Mouse (Mus musculus): ENCODE data around the gene Dmwd.

The Dmwd gene

DNA sequence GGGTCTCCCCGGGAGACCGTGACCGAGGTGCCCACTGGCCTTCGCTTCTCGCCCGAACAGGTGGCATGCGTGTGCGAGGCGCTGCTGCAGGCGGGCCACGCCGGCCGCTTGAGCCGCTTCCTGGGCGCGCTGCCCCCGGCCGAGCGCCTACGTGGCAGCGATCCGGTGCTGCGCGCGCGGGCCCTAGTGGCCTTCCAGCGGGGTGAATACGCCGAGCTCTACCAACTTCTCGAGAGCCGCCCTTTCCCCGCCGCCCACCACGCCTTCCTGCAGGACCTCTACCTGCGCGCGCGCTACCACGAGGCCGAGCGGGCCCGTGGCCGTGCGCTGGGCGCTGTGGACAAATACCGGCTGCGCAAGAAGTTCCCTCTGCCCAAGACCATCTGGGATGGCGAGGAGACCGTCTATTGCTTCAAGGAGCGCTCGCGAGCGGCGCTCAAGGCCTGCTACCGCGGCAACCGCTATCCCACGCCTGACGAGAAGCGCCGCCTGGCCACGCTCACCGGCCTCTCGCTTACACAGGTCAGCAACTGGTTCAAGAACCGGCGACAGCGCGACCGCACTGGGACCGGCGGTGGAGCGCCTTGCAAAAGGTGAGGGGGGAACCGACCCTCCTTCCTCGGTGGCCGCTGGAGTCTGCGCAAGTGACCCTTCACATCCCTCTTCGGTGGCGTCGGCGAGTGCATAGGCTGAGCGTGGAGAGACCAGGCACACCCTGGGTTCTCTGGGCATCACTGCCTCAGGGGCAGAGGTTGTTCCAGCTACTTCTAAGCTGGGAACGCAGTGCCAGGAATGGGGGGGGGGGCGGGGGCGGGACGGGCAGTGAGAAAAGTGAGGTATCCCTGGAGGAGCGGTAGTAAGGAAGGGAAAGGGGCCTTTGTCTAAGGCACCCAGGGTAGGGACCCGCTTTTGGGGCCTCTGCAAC is 19.1 kb downstream of the Dmwd start:
- DNase-seq (ENCODE audit: low spot score), result peak; percentile 25

DNA sequence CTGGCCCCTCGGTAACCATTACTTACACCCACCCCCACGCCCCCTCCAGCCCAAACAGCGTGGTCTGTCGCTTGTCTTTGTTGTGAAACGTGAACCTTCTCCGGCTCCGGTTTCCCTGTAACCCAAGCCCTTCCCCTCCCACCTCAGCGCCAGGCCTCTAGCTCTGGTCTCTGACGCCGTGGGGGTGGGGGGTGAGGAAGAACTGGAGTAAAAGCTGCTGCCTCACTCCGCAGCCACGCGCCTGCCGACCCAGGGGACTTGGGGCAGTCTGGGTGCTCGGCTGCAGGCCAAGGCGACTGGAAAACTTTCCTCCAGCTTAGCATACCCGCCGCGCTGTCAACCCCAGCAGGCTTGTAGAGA is 19.7 kb downstream of the Dmwd start:
- DNase-seq (ENCODE audit: low spot score), result no peak

DNA sequence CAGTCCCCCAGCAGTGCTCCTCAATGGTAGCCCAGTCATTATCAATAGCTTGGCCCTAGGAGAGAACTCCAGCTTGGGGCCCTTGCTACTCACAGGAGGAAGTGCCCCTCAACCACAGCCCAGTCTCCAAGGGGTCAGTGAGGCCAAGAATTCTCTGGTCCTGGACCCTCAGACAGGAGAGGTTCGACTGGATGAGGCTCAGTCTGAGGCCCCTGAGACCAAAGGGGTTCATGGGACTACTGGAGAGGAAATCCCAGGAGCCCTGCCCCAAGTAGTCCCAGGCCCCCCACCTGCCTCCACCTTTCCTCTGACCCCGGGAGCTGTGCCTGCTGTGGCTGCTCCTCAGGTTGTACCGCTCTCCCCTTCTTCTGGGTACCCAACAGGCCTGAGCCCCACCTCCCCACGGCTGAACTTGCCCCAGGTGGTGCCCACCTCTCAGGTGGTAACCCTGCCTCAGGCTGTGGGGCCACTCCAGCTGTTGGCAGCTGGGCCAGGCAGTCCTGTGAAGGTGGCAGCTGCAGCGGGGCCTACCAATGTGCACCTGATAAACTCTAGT is 20.5 kb downstream of the Dmwd start:
- no peak for DNase-seq (ENCODE audit: low spot score)

DNA sequence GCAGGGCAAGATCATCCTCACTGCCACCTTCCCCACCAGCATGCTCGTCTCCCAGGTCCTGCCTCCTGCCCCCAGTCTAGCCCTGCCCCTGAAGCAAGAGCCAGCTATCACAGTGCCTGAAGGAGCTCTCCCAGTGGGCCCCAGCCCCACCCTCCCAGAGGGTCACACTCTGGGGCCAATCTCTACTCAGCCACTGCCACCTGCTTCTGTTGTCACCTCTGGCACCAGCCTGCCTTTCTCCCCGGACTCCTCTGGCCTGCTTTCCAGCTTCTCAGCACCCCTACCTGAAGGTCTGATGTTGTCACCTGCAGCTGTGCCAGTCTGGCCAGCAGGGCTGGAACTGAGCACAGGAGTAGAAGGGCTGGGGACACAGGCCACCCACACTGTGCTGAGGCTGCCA is 21.2 kb downstream of the Dmwd start:
- DNase-seq (ENCODE audit: low spot score), result no peak

DNA sequence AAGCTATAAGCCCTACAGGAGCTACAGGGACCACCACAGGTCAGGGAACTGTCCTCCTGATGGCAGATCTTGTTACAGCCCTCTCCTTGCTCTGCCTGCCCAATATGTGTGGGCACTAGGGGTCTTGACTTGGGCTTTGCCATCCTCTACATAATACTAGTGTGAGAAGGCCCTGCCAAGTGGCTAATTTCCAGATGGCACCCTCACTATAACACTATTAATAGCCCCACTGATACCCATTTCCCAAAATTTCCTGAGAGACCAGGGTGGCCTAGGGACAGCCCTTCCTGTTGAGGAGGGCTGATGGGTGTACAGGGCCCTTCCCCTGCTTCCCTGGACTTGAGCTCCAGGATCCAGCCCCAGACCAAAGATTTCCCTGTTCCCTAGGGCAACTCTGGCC is 21.8 kb downstream of the Dmwd start:
- DNase-seq (ENCODE audit: low spot score), result no peak

DNA sequence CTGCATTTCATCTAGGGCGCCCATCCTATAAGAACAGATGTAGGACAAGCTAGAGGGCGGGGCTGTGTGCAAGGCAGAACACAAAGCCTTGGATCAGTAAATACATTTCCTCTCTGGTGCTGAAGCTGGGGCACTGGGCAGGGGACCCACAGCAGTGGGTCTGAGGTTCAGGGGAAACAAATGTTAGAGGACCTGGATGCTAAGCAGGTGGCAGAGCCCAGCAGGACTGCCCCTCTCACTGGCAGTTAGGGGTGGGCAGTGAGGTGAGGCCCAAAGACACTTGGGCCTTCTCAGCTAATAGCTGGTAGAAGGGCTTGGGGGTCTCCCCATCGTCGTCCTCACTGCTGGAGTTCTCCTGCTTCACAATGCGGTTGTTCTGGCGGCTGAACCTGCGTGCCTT is 22.8 kb downstream of the Dmwd start:
- no peak for DNase-seq (ENCODE audit: low spot score)

DNA sequence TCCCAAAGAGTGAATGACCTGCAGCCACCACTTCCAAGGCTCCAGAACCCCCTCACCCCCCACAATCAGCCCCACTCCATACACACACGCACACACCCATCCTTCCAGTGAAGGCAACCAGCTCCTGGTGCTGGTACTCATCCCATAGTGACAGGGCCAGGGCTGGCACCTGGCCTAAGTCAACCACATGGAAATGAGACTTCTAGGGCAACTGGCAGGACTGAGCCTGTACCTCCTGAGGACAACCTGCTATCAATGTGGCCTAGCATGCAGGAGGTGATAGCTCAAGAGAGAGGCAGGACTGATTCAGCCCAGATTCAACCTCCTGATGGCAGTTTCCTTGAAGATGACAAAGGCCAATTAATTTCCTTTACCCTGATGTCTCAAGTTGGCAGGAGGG is 24.3 kb downstream of the Dmwd start:
- DNase-seq (ENCODE audit: low spot score), result no peak

DNA sequence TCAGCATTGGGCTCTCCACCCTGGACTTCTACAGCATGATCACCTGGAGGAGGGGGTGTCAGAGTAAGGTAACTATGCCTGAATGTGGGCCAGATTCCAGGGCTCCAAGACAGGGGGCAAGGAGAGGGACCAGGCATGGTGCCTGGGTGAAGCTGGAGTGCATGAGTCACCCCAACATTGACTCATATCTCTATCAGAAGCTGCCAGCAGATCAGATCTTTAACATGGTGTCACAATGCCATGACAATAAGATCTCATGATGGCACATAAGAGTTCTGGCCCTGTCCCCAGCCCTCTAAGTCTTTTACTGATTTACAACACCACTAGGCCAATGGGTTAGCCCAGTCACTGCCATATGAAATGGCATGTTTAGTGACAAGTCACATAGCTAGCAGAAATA is 27.7 kb downstream of the Dmwd start:
- no peak for DNase-seq (ENCODE audit: low spot score)

DNA sequence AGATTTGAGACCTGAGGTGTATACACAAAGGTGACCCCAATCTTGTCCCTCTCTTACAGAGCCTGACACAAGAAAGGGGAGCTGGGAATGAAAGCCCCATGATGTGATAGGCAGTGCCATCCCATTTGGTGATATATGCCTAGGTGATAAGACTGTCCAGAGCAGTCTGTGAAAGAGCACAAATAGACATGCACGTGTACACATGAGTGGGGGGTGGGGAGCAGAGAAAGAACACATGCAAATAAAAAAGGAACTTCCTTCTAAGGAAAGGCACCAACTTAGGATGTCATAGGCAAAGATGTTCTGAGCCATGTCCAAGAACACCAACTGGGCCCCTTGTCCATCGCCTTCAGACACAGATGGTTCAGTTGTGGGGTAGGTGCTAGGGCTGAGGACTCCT is 28.5 kb downstream of the Dmwd start:
- DNase-seq (ENCODE audit: low spot score), result no peak

DNA sequence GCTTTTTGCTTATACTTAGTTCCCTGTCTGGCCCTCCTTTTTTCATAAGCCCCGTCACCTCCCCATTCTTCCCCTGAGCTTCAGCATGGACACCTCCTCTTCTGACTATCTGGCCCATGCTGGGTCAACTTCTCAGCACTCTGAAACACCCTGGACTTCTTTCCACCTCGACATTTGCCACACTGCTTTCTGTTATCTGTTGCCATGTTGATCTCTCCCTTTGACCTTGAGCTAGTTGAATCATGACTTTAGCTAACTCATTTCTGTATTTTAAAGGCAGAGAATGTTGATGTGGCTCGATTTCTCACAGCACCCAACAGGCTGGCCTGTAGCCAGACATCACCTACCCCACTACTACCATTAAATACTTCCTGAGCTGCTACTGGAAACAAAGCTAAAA is 31.4 kb downstream of the Dmwd start:
- no peak for DNase-seq (ENCODE audit: low spot score)

DNA sequence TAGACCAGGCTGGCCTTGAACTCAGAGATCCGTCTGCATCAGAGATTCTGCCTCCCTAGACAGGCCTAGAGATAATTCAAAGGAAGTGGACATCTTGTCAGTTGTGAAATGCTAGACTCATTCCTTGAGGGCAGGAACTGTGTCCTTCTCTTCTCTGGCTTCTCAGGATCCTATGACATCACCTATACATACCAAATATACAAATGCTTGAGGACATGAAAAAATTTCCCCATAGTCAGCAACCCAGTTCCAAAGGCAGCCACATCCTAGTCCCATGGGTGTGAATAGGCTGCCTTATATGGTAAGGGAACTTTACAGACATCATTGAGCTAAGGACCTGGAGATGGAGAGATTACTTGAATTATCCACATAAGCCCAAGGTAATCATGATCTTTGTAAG is 33.5 kb downstream of the Dmwd start:
- DNase-seq (ENCODE audit: low spot score), result no peak

DNA sequence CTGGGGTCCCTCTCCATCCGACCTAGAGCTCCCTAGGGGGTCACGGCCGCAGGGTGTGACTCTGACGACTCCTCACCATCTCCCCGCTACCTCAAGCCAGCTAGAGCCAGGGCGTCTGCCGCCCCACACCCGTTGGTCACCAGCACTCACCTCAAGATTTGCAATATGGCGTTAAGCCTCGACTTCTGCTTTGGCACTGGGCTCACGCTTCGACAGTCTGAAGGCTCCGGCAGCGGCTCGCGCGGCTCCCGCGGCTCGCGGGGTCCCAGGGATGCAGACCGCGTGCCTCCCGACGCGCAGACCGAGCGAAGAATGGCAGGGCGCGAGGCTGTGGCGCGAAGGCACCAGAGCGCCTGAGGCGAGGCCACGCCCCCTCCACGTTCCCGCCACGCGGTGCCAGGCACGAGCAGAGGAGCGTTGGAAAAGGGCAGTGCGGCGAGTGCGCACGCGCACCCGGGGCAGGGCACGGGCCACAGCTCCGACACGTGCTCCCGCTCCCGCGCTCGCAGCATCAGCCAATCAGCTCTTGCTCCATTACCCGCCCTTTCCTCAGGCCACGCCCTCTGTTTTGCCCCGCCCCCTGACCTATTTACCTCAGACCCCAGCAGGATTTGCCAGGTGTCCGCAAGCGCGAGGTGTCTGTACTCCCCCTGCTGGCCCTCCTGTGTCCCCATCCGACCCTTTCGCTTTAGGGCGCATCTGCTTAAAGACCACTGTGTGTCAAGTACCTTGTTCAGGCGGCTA is 42.2 kb downstream of the Dmwd start, which contains the start of gene Gm4969:
TSS of gene Gm4969 (minus strand) at position 341 of the 744 bp plus-strand sequence.
- DNase-seq (ENCODE audit: low spot score), result no peak

DNA sequence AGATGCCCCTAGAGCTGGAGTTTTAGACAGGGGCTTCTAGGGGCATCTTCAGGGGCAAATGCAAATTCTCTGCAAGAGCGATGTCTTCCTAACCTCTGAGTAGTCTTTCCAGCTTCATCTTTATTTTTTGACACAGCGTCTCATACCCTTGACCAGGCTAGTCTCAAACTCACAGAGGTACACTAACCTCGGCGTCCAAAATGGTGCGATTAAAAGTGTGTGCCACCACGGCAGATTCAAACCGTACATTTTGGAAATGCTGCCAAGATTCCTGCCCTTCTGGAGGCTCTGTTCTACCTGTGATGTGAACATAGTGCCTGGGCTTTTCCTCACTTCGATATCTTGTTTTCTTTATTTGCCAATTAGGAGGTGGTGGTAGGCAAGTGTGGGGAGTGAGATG is 43.1 kb downstream of the Dmwd start:
- no peak for DNase-seq (ENCODE audit: low spot score)

DNA sequence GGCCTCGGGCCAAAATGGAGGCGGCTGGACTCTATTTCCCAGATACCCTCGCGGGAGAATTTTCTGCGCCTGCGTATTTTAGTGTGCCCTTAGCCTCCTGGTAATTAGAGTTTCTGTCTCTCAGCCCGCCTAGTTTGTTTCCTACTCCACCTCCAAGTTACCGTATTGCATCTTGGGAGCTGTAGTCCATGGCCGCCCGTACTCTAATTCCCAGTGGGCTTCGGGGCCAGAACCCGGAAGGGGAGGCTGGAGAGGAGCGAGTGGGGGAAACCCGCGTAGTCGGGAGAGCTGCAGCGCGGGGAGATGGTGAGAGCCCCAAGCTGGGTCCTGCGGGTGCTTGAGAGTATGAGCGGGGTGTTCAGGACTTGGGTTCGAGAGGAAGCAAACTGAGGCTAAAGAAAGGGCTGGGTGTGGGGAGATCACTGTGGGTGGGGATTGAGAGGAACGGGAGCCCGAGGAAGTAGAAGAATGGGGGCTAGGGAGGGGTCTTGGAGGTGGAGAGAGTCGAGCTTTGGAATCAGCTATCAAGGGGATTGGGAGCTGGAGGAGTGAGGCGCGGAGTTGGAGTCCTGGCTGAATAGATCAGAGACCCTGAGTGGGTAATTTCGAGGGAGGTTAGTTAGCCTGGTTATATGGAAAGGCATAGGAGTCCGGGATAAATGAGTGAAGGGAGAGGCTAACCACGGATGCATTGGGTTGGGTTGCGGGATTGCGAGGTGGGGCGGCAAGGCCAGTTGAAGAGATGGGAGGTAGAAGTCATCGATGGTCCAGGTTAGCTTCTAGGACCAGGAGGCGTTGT is 43.8 kb downstream of the Dmwd start, which contains the start of gene Fbxo46:
TSS of gene Fbxo46 (plus strand) at position 229 of the 799 bp plus-strand sequence.
- peak; percentile 97 for DNase-seq (ENCODE audit: low spot score)

DNA sequence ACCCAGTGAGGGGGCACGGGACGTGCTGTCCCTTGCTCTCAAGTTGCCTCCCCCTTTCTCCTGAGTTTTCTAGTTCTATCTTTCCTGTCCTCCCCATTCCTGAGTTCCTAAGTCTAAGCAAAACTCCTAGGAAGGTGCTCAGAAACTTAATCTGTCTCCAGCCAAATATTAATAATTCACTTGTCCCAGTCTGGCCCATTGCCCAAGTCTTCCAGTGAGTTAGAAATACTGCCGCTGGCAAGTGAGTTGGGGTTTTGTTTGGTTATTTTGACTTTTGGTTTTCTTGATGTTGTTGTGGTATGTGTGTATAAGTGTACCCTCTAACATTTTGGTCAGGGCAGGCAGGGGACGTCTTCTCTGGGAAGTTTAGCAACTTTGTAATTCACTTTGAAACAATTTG is 45.7 kb downstream of the Dmwd start:
- DNase-seq (ENCODE audit: low spot score), result no peak

DNA sequence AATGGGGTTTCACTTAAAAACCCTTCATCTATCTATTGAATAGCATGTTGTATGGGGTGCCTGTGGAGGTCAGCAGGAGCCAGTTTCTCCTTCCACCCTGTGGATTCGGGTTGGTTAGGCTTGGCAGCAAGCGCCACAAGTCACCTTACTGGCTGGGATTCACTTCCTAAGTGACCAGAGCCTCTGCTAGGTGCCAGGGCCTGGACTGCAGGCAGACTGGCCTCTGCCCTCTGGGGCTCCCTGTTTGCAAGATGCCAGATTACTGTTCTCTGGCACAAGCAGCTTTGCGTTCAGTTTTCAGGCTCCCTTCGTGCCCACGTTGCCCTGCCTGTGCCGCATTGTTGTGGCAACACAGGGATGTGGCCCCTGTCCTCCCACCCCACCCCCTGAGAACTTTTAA is 48.7 kb downstream of the Dmwd start:
- no peak for DNase-seq (ENCODE audit: low spot score)

DNA sequence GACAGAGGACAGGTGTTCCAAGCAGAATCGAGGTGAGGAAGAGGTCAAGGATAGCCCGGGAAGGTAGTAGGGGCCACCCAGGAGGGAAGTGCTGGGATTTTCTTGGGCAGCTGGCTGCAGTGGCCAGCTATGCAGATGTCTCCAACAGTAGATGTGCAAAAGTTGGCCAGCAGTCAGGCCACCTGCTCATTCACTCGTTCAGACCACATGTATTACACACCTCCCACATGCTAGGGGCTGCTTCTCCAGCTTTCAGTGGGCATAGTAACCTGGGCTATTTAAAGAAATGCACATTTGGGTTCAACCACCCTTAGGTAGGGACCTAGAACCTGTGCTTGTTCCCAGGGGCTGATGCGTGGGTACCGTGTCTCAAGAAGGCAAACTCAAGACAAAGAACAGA is 51.7 kb downstream of the Dmwd start:
- DNase-seq (ENCODE audit: low spot score), result no peak

DNA sequence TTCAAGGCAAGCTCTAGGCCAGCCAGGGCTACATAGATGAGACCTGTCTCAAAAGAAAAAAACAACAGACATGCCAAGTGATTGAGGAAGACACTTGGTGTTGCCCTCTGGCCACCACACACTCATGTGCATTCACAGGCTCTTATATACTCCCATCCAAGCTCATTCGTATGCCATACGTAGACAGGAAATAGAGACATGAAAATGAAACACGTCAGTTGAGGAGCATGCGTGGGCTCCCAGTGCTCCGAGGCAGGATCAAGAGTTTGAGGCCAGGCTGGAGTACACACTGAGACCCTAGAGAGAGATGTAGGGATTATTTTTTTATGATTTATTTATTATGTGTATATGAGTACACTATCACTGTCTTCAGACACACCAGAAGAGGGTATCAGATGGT is 53.4 kb downstream of the Dmwd start:
- DNase-seq (ENCODE audit: low spot score), result no peak

DNA sequence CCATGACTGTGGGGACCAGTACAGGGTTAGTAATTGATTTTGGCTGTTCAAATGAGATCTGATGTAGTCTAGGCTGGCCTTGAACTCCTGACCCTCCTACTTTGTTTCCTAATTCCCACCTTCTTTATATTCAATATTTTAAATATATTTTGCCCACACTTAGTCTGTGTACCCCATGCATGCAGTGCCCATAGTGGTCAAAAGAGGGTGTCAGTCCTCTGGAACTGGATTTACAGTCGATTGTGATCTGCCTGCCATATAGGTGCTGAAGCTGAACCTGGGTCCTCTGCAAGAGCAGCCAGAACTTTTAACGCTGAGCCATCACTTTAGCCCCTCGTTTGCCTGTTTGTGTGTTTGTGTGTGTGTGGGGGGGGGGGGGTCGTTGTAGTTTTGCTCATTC is 54.6 kb downstream of the Dmwd start:
- DNase-seq (ENCODE audit: low spot score), result no peak

DNA sequence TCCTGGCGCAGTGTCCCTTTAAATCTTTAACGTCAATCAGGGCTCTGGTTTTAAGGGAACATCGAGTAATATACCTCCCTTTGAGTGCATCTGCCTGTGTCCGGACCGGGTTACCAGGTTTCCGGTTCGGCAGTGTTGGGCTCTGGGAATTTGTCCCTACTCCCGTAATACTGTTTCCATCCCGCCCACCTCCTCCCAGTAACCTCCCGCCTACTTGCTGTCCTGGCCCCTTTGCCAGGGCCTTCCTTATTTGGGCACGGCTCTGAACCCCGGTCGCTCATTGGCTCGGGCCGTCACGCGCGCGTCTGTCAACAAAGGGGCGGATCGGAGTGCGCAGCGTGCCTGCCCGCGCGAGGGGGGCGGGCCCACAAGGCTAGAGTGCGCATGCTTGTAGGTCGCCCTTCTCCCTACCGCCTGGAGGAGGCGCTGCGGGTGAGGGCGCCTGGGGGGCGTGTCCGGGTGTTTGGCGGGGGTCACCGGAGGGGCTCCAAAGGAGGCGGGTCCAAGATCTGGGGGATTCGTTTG is 55.4 kb downstream of the Dmwd start:
- DNase-seq (ENCODE audit: low spot score), result peak; percentile 95
